Mouse (Mus musculus): ENCODE results near the gene Ren1. TPM values are rescaled to one million over a fixed set of nuclear protein-coding genes. Genes with fewer than 3 reads are reported as not detected.

Ren1 gene
- polyA plus RNA-seq (2015; fragmentation: Nextera tagmentation; extraction: Ambion mirVana), result 6.9 and 7.2 TPM in 2 replicates

GRCm38 (mm10) chr1:133350210-133350609 is at the start of gene Ren1:
Gene Ren1, plus strand, starts transcription at chr1:133350510.

GRCm38 (mm10) chr1:133309652-133310267 is 40.5 kb upstream of the Ren1 start, which contains the start of gene Golt1a:
Gene Golt1a, plus strand, starts transcription at chr1:133309800.

GRCm38 (mm10) chr1:133321267-133321925 is 28.9 kb upstream of the Ren1 start, which contains the start of gene Kiss1:
Gene Kiss1, plus strand, starts transcription at chr1:133321875.

GRCm38 (mm10) chr1:133363276-133364021 is 13.1 kb downstream of the Ren1 start, which contains the start of gene Etnk2:
Gene Etnk2, plus strand, starts transcription at chr1:133363572.

Other genes with a start within 250 kb of the Ren1 start
- 35.1 and 35.7 TPM in 2 replicates for gene Ppp1r15b, start 219.4 kb upstream of the Ren1 start, polyA plus RNA-seq (2015; fragmentation: Nextera tagmentation; extraction: Ambion mirVana)
- 6.0 and 8.4 TPM in 2 replicates for gene Plekha6, start 186.3 kb upstream of the Ren1 start, polyA plus RNA-seq (2015; fragmentation: Nextera tagmentation; extraction: Ambion mirVana)
- gene Golt1a, start 40.7 kb upstream of the Ren1 start, polyA plus RNA-seq (2015; fragmentation: Nextera tagmentation; extraction: Ambion mirVana), result not detected in 2 replicates
- 0.53 TPM in 1 of 2 replicates, not detected in the other for gene Kiss1, start 28.6 kb upstream of the Ren1 start, polyA plus RNA-seq (2015; fragmentation: Nextera tagmentation; extraction: Ambion mirVana)
- gene Etnk2, start 13.1 kb downstream of the Ren1 start, polyA plus RNA-seq (2015; fragmentation: Nextera tagmentation; extraction: Ambion mirVana), result 0.14 and 0.18 TPM in 2 replicates
- 2.2 and 2.9 TPM in 2 replicates for gene Sox13, start 73.9 kb downstream of the Ren1 start, polyA plus RNA-seq (2015; fragmentation: Nextera tagmentation; extraction: Ambion mirVana)

Measured in spleen, postnatal 0 days (tissue).